In genomic region chr11:43624341-43624740, GRCm38 (mm10) we compare ENCODE assay signal across 31 mouse cellular contexts. TPM values are rescaled to one million over a fixed set of nuclear protein-coding genes. Genes with fewer than 3 reads are reported as not detected.
A peak's percentile ranks its signal among the peaks of the same experiment; 100 is the strongest.
DNase-seq lines count a peak whose midpoint lies in the region; ATAC-seq and TF ChIP-seq lines count a peak whose summit lies in the region.
"Had no signal": no experiment of that assay in that cellular context is flagged by ENCODE, and none has a peak within 500 bp of the region (broad histone marks: within the 10 kb centered on the region; RNA-seq: fewer than 3 reads in every experiment).

No protein-coding gene starts in this region.

- H3K27me3 ChIP-seq in forebrain, embryonic 14.5 days (replicated peaks; ENCODE audit: control insufficient read depth, insufficient read depth, low read length), result no peaks in the 10 kb centered on the region
- 0 out of 2 replicates have a peak, but pooled peaks cover 4% of the 10 kb centered on the region for H3K27me3 ChIP-seq in forebrain, embryonic 10.5 days (ENCODE audit: poor library complexity, severe bottlenecking)
- H3K27me3 ChIP-seq: CH12.LX; forebrain, embryonic 12.5 days; heart, embryonic 15.5 days; limb, embryonic 15.5 days; Patski had no signal

- H3K27ac ChIP-seq in forebrain, embryonic 14.5 days (ENCODE audit: low read depth, low read length), result no peak overlapping the region
- H3K27ac ChIP-seq in forebrain, embryonic 10.5 days, result no peak overlapping the region
- H3K27ac ChIP-seq: embryonic facial prominence, embryonic 10.5 days; forebrain, embryonic 12.5 days; heart, embryonic 15.5 days; limb, embryonic 15.5 days had no signal

- peak; percentile 24 for DNase-seq in forebrain, embryonic 14.5 days (ENCODE audit: low spot score)
- DNase-seq in forebrain, embryonic 10.5 days (ENCODE audit: extremely low spot score, low spot score), result no peak
- peak; percentile 24 to 32 for DNase-seq in left cerebral cortex, postnatal 36 days (ENCODE audit: low spot score in 2 of 2)
- no peak for DNase-seq in left cerebral cortex, adult 11 months (ENCODE audit: low spot score)
- DNase-seq in 3T3-L1 (ENCODE audit: low read depth, low spot score), result peak; percentile 60
- DNase-seq in brain, embryonic 14.5 days (ENCODE audit: low read depth), result peak; percentile 50
- DNase-seq in adrenal gland, postnatal 14 days, result no peak
- no peak for DNase-seq in kidney, adult 18-20 months
- DNase-seq: adrenal gland, postnatal 10 days; cerebellum, adult 18-20 months; gastrocnemius, postnatal 36 days; kidney, postnatal 10 days; liver, postnatal 0 days; lung, postnatal 14 days; midbrain, embryonic 14.5 days; thymus, postnatal 4 days had no signal

- ATAC-seq in forebrain, embryonic 14.5 days, result no peak
- ATAC-seq: hindbrain, embryonic 16.5 days; intestine, embryonic 16.5 days; liver, postnatal 0 days; Patski had no signal

- no peak overlapping the region for H3K4me2 ChIP-seq in forebrain, embryonic 14.5 days (ENCODE audit: low read length)
- H3K4me2 ChIP-seq: forebrain, embryonic 12.5 days; heart, embryonic 15.5 days; limb, embryonic 15.5 days had no signal

- TF ChIP-seq CTCF in brain, embryonic 14.5 days (IDR thresholded peaks at IDR 0.05; ENCODE audit: borderline replicate concordance, extremely low read depth, insufficient read depth, insufficient read length), result no peak

- H3K36me3 ChIP-seq in forebrain, embryonic 14.5 days (ENCODE audit: control insufficient read depth, insufficient read depth, low read length), result no peaks in the 10 kb centered on the region
- H3K36me3 ChIP-seq in forebrain, embryonic 10.5 days (replicated peaks), result no peaks in the 10 kb centered on the region
- H3K36me3 ChIP-seq: embryonic facial prominence, embryonic 10.5 days; forebrain, embryonic 12.5 days; heart, embryonic 15.5 days; limb, embryonic 15.5 days had no signal

- intact Hi-C loops in left cerebral cortex, postnatal 36 days (cut with DNase I), result no loop called here

- H3K9ac ChIP-seq in forebrain, embryonic 14.5 days (ENCODE audit: low read length), result no peak overlapping the region
- H3K9ac ChIP-seq: forebrain, embryonic 12.5 days; heart, embryonic 15.5 days; limb, embryonic 15.5 days; liver, postnatal 0 days had no signal

- peaks cover 11% of the 10 kb centered on the region for H3K4me1 ChIP-seq in forebrain, embryonic 14.5 days (ENCODE audit: control insufficient read depth, insufficient read depth, low read length)
- peaks cover 18% of the 10 kb centered on the region for H3K4me1 ChIP-seq in forebrain, embryonic 10.5 days

- no peaks in the 10 kb centered on the region for H3K9me3 ChIP-seq in forebrain, embryonic 14.5 days (replicated peaks; ENCODE audit: control insufficient read depth, low read length)
- H3K9me3 ChIP-seq in forebrain, embryonic 10.5 days, result no peaks in the 10 kb centered on the region
- H3K9me3 ChIP-seq: embryonic facial prominence, embryonic 10.5 days; forebrain, embryonic 12.5 days; heart, embryonic 15.5 days; limb, embryonic 15.5 days had no signal

- TF ChIP-seq POLR2A in brain, embryonic 14.5 days (IDR thresholded peaks at IDR 0.05; ENCODE audit: borderline replicate concordance, extremely low read depth, insufficient read depth, insufficient read length, poor library complexity, severe bottlenecking), result no peak

- H3K4me3 ChIP-seq in forebrain, embryonic 14.5 days (ENCODE audit: low read depth, low read length), result no peak overlapping the region
- H3K4me3 ChIP-seq in forebrain, embryonic 10.5 days, result no peak overlapping the region
- H3K4me3 ChIP-seq: embryonic facial prominence, embryonic 10.5 days; forebrain, embryonic 12.5 days; heart, embryonic 15.5 days; limb, embryonic 15.5 days; myocyte had no signal

- WGBS in forebrain, embryonic 14.5 days, result 94% methylated on average over 1 of the region's 1 CpGs
- WGBS in forebrain, embryonic 10.5 days, result 95% methylated on average over 1 of the region's 1 CpGs

RNA-seq across cellular contexts. Expression of gene Fabp6, which starts 23.0 kb away (rescaled TPM):
- not detected in 2 replicates for polyA plus RNA-seq in forebrain, embryonic 14.5 days (2014; fragmentation: Nextera tagmentation; extraction: Ambion mirVana)
- not detected in 2 replicates for polyA plus RNA-seq in forebrain, embryonic 10.5 days (2016; fragmentation: Nextera tagmentation; extraction: Ambion mirVana)
- not detected for total RNA-seq in left cerebral cortex, postnatal 36 days (2021)
- polyA plus RNA-seq in brain, embryonic 14.5 days (2012; rRNA removed), result not detected in 2 replicates
- total RNA-seq in adrenal gland, postnatal 14 days (2021), result not detected in 2 replicates
- total RNA-seq: adrenal gland, postnatal 10 days; CH12.LX; gastrocnemius, postnatal 36 days; heart, adult 8-10 months; hematopoietic stem cell, adult 5-6 weeks; layer of hippocampus, adult 8-10 months; left cerebral cortex, postnatal 14 days; megakaryocyte, adult 5-6 weeks had no signal
- polyA plus RNA-seq: embryonic facial prominence, embryonic 10.5 days; forebrain, embryonic 12.5 days; heart, embryonic 15.5 days; hindbrain, embryonic 16.5 days; liver, postnatal 0 days; midbrain, embryonic 14.5 days; myocyte; neural tube, embryonic 14.5 days had no signal

RNA-seq across cellular contexts. Expression of gene 4933415A04Rik, which starts 37.5 kb away (rescaled TPM):
- polyA plus RNA-seq in forebrain, embryonic 14.5 days (2014; fragmentation: Nextera tagmentation; extraction: Ambion mirVana), result 1.2 and 2.0 TPM in 2 replicates
- polyA plus RNA-seq in forebrain, embryonic 10.5 days (2016; fragmentation: Nextera tagmentation; extraction: Ambion mirVana), result 10.7 and 11.2 TPM in 2 replicates
- total RNA-seq in left cerebral cortex, postnatal 36 days (2021), result under 1 TPM; 0.76 to 0.84 TPM
- polyA plus RNA-seq in brain, embryonic 14.5 days (2012; rRNA removed), result 0.67 and 1.2 TPM in 2 replicates
- total RNA-seq in adrenal gland, postnatal 14 days (2021), result 1.6 and 1.7 TPM in 2 replicates
- total RNA-seq: CH12.LX; gastrocnemius, postnatal 36 days; megakaryocyte, adult 5-6 weeks had no signal
- polyA plus RNA-seq: myocyte had no signal

RNA-seq across cellular contexts. Expression of gene Pwwp2a, which starts 57.5 kb away (rescaled TPM):
- 22.4 and 26.7 TPM in 2 replicates for polyA plus RNA-seq in forebrain, embryonic 14.5 days (2014; fragmentation: Nextera tagmentation; extraction: Ambion mirVana)
- 24.7 and 25.5 TPM in 2 replicates for polyA plus RNA-seq in forebrain, embryonic 10.5 days (2016; fragmentation: Nextera tagmentation; extraction: Ambion mirVana)
- total RNA-seq in left cerebral cortex, postnatal 36 days (2021), result 10 to 100 TPM; 56.5 to 62.4 TPM
- polyA plus RNA-seq in brain, embryonic 14.5 days (2012; rRNA removed), result 38.7 and 49.7 TPM in 2 replicates
- 33.0 and 37.4 TPM in 2 replicates for total RNA-seq in adrenal gland, postnatal 14 days (2021)

Comparison
In these comparisons a context has a peak if more than half of its experiments do, and no peak if none do; other contexts are left out.
1. DNase-seq: peak in forebrain, embryonic 14.5 days (single experiment), left cerebral cortex, postnatal 36 days (2 of 2), 3T3-L1 (single experiment) and brain, embryonic 14.5 days (single experiment); none in forebrain, embryonic 10.5 days (single experiment), left cerebral cortex, adult 11 months (single experiment), adrenal gland, postnatal 14 days (single experiment) and kidney, adult 18-20 months (single experiment).